Mouse (Mus musculus) R1 (cell line): Measurements from ENCODE around the gene Mlh3.

Source experiments
- DNase-seq: peaks from one replicate; pipeline ENCODE4 v3.0.0-alpha.2; 2018; ENCODE audit warnings: low read depth, low spot score

Mlh3 gene

GRCm38 (mm10) chr12:85192461-85193108 is 77.8 kb downstream of the Mlh3 start:
- no peak for DNase-seq

GRCm38 (mm10) chr12:85190290-85190689 is 80.1 kb downstream of the Mlh3 start:
- peak; percentile 61 for DNase-seq

- DNase-seq: no peak
Observed at GRCm38 (mm10) chr12:85186361-85186760, 84.0 kb downstream of the Mlh3 start.

GRCm38 (mm10) chr12:85185810-85186209 is 84.6 kb downstream of the Mlh3 start:
- no peak for DNase-seq
